Mouse (Mus musculus): ENCODE measurements at regions not wholly inside any gene's neighbourhood (a gene's known extent, or its start where the extent isn't known, plus 50 kb on each side); places are given as distances from the start of the nearest gene placed in this dataset.

DNA sequence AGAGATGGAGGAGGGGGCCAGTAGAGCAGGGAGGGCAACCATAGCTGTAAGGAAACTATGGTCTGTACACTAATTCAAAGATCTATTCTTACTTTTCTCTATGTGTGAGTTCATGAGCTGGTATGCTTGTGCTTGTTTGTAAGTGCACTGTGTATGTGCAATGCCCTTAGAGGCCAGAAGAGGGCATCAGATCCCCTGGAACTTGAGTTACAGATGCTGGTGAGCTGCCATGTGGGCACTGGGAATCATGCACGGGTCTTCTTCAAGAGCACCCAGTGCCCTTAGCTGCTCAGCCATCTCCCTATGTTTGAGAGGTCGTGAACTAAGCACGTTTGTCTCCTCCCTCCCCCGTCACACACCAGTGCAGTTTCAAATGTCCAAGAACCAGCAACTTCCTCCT is 68.9 kb downstream of the Tbx3 start:
- DNase-seq, result no peak

DNA sequence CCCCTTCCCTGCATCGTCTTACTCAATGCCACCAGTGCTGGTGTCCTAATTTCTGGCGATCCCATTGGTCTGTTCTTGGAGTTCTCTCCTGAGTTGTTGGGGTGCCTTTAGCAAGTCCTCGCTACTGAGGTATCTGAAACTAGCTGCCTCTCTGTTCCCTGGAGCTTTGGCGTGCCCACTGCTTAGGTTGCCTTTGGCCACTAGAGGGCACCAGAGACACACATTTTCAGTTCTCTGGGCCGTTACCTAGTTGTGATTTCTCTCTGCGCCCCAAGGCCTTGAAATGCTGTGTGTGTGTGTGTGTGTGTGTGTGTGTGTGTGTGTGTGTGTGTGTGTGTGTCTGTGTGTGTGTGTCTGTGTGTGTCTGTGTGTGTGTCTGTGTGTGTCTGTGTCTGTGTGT is 70.6 kb downstream of the Tbx3 start:
- DNase-seq, result peak; percentile 67 to 72

DNA sequence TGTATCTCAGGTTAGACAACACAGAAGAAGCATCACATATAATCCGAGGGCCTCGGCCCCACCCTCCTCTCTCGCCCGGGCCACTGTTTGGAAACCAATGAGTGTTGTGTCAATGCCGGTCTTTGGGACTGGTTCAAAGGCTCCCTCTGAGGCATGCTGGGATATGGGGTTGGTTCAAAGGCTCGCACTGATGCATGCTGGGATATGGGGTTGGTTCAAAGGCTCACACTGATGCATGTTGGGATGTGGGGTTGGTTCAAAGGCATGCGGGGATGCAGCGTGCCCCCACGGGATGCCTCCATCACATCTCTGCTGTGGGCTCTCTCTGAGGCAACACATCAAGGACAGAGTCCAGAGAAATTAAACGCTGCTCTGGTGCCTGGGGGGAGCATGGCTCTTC is 73.3 kb downstream of the Tbx3 start:
- no peak for DNase-seq

DNA sequence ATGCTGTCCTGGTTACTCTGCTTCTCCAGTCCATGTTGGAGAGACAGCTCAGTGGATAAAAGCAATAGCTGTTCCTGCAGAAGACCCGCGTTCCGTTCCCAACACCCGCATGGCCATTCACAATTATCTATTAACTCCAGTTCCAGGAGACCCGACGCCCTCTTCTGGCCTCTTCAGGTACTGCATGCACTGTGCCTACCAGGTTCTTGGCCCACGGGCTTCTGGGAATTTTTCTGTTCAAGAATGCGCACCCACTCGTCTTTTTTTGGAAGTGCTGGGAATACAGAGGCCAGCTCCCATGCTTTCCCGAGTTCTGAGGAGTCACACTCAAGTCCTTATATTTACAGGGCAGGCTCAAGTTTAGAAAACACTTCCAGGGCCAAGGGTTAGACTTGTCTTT is 76.6 kb downstream of the Tbx3 start:
- DNase-seq, result peak in 1 of 2 experiments; percentile 9

DNA sequence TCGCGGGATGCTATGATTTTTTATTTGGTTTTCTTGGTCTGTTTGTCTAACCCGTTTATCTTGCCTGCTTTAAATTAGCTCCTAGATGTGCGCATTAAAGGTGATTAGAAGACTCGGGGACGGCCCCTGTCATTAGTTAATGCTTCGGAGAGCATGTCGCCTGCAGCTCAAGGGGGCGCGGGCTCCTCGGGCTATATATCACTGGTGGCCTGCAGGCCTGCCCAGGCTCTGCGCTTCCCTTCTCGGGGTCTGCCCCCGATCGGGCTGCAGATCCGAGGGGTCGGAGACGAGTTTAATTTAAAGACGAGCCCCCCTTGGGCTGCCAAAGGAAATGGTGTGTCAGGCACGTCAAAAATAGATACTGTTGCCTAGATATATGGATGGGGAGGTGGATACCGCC is 78.2 kb downstream of the Tbx3 start:
- no peak for DNase-seq

DNA sequence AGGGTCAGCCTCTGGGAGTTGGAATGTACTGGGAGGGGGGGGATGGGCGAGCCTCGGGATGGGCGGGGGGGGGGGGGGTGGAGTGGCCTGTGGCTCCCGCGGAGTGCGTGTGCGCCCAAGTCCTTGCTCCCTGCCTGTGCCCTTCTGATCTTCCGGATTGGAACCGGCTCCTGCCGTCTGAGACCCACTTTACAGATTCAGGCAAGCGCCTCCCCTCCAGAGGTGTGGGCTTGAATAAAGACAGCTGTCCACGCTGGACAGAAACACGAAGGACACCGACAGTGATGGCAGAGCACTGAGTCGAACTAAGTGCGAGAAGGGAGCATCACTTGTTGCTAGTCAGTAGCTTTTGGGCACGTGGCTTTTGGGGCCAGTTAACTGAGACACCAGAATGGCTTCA is 78.7 kb downstream of the Tbx3 start:
- no peak for DNase-seq

DNA sequence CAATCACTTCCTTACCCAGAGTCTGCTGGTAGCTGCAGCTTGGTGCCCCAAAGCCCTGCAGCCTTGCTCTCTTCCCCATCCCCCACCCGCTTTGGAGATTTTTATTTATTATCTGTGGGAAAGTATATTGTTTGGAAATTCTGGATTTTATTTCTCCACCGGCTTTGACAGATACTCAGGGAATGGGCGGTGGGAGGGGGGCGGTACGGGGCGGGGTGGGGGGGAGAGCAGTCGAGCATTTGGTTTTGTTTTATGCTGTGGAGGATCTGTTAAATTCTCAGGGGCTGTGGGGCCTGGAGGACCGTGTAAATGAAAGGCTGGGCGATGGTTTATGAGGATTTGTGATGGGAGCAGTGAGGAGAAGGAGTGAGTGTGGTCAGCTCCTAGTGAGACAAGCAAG is 76.7 kb upstream of the Tbx5 start:
- no peak for DNase-seq

DNA sequence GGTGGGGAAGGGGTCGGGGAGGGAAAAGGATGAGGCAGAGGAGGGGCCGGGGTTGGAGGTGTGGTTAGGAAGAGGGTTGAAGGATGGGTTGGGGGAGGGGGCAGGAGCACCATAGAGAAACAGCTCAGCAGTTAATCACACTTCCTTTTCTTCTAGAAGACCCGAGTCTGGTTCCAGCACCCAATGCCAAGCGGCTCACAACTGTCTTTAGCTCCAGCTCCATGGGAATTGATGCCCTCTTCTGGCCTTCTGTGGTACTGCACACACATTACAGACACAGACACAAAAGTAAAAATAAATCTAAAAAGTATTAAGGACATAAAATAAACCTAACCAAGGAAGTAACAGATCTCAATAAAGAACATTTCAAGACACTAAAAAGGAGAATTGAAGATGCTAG is 73.6 kb upstream of the Tbx5 start:
- no peak for DNase-seq

DNA sequence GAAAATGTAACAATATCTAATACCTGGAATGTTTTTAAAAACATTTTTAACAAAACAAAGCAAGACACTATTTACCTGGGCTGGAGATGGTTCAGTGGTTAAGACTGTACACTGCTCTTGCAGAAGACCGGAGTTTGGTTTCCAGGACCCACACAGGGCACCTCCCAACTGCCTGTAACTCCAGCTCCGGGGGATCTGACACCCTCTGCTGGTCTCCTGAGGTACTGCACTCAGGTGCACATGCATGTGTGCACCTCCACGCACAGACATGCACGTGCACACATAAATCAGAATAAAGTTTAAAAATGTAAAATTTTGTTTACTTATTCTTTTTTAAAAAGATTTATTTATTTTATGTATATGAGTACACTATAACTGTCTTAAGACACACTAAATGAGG is 70.4 kb upstream of the Tbx5 start:
- no peak for DNase-seq

DNA sequence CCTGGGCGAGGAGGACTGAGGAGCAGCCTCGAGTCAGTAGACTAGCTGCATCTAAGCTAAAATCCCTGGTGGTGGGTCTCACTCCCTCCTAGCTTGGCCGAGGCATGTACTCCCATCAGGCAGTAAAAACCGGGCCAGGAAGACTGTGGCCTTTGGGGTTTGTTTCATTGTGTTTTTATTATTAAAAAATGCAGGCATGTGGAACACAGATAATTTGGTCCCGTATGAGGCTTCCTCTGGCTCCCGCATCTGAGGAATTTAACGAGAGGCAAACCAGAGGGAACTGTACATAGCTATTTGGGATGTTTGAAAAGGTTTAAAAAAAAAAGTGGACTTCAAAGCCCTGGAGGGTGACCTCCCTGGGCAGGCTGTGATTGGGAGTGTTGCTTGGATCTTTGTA is 69.1 kb upstream of the Tbx5 start:
- DNase-seq, result no peak

DNA sequence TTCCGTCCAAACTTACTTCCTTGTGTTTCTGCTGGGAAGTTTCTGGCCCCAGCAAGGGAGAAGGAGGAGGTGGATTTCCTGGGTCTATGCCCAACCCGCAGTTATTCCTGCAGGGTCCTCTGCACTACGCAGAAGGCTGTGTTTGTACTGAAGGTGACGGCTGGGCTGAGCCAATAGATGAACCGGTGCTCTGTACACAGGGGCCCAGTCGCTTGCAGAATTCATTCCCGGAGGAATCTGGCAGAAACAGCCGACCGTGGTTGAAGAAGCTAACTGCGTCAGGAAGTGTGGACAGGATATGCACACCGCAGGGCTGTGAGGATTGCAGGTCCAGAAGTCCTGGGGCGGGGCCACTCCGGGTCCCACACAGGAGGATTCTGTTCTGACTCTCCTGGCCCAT is 66.1 kb upstream of the Tbx5 start:
- DNase-seq, result no peak

DNA sequence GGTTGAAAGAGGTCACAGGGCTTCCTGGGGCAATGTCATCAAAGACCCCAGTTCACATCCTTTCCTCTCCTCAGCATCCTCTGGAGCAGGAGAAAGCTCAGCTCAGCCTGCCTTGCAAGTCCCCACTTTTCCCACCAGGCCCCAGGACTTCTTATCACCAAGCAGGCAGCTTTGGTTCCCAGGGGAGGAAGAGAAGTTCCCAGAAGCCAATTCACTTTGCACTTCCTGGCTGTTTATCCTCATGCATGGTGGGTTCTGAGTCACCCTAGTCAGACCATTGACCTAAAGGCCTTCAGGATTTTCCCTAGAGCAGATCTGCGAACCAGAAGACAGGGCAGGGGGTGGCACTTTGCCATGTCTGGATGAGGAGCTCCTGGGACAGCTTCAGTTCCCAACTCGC is 61.5 kb upstream of the Tbx5 start:
- DNase-seq, result no peak

DNA sequence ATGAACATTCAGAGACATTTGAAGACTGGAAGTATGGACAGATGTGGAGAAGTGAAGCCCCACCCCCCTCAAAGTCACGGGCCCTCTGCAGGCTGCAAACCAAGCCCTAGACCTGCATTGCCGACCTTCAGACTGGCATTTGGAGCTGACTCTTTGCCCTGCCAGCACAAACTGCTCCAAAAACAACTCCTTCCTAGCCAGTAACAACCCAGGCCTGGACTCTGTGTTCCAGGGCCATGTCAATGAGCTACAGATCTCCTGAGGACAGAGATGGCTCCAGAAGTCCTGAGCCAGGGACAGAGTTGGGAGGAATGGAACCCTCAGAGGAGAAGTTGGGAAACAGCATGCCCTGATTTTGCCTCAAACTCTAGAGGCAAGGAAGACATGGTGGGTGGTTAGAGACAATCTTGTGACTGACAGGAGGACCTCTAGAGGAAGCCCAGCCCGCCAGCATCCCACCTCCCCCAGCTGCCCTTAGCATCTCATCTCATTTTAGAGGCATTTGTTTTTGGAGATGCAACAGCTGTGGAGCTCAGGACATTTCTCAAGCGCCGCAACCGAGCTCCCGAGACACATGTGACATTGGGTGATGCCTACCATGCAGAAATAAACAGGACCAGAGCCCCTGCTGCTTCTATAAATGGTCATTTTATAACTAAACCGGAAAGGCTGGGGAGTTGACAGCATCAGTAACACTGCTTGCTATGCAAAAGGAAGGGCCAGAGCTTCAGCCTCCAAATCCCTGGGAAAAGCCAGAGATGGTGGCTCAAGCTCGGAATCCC is 56.2 kb upstream of the Tbx5 start:
- DNase-seq, result no peak

DNA sequence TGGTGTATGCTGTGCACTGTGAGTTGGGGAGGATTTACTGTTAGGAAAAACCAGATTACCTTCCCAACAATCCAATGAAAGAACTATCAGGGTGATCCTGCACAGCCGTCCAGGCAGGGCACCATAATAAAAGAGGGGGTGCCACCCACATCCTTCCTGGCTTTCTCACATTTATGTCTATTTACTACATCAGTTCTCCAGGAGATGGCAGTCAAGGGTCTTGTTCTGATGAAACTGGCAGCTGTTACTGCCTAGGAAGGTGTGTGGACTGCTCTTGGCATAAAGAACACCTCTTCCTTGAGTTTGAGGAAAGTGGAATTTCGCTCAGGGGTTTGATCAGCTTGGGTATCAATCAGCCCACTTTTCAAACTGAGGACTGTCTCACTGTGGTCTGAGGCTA is 54.6 kb upstream of the Tbx5 start:
- peak in 1 of 2 experiments; percentile 7 for DNase-seq

DNA sequence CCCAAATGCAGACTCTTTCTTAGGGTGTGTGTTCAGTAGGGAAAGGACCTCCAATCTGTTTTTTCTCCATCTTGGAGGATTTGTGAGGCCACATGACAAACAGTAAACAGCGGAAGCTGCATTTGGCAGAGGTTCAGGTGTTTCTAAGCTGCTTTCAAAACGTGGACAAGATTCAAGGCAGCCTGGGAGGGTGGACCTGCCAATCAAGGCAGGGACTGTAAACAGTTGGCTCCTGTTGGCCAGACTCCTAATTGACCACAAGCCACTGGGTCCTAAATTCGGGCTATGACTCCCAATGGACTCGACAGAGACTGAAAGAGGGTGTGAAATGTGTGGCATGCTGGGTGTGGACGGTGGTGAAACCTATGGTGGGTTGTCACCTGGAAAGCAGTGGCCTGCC is 51.1 kb upstream of the Tbx5 start:
- DNase-seq, result no peak
